Mouse (Mus musculus) lung, adult 2 months (tissue): ENCODE measurements at regions not wholly inside any gene's neighbourhood (a gene's known extent, or its start where the extent isn't known, plus 50 kb on each side); places are given as distances from the start of the nearest gene placed in this dataset.

Experiments used
- CTCF ChIP-seq: fragments of 200-500 bp; IDR thresholded peaks from 2 replicates; pipeline ENCODE4 v1.5.1; 2011; ENCODE audit warnings: mild to moderate bottlenecking, low read length, control low read depth; ENCODE audit not compliant: insufficient read depth
- POLR2A ChIP-seq: fragments of 200-500 bp; IDR thresholded peaks from 2 replicates; pipeline ENCODE4 v1.6.1; 2011; ENCODE audit warnings: low read depth, mild to moderate bottlenecking, control low read depth, low read length, borderline replicate concordance; ENCODE audit errors: extremely low read depth

GRCm38 (mm10) chr5:51937320-51937719, 253.0 kb downstream of the Dhx15 start:
- TF ChIP-seq CTCF (no peak), POLR2A (no peak)
